Mouse (Mus musculus) heart, postnatal 14 days (tissue): ENCODE measurements at regions not wholly inside any gene's neighbourhood (a gene's known extent, or its start where the extent isn't known, plus 50 kb on each side); places are given as distances from the start of the nearest gene placed in this dataset.
A peak's percentile ranks its signal among the peaks of the same experiment; 100 is the strongest.
"Not testable (repeated sequence)": the region's sequence is repeated elsewhere in the genome, so short reads cannot be mapped to it uniquely, and the experiment has no call there.

Experiments
- DNase-seq, 2 experiments: peaks; one replicate each; pipeline ENCODE4 v3.0.0; 2021 to 2022
- intact Hi-C: fragments of 180-260 bp; cut with DNase I; formaldehyde crosslinking; loops from one replicate; pipeline ENCODE4 v1.15.1; 2025

- no peak for DNase-seq
- intact Hi-C loops: no loop called here
Measured at GRCm38 (mm10) chr10:6262029-6262428, 339.8 kb upstream of the Rgs17 start.

- intact Hi-C loops: no loop called here
- no peak for DNase-seq
Measured at GRCm38 (mm10) chr10:6265662-6266061, 343.5 kb upstream of the Rgs17 start.

- intact Hi-C loops: no loop called here
- no peak for DNase-seq
Measured at GRCm38 (mm10) chr10:6291388-6291787, 369.2 kb upstream of the Rgs17 start.

GRCm38 (mm10) chr10:6296621-6297020 is 374.4 kb upstream of the Rgs17 start:
- intact Hi-C loops: no loop called here
- no peak for DNase-seq

- intact Hi-C loops: no loop called here
Measured at GRCm38 (mm10) chr10:6297796-6298195, 375.6 kb upstream of the Rgs17 start.

GRCm38 (mm10) chr10:6298682-6299081 is 376.5 kb upstream of the Rgs17 start:
- DNase-seq: no peak
- intact Hi-C loops: no loop called here

More at GRCm38 (mm10) chr10:6297796-6298195, 375.6 kb upstream of the Rgs17 start:
- DNase-seq: no peak

- DNase-seq: no peak
Measured at GRCm38 (mm10) chr10:6301514-6301913, 379.3 kb upstream of the Rgs17 start.

GRCm38 (mm10) chr10:6309351-6309750 is 387.2 kb upstream of the Rgs17 start:
- no peak for DNase-seq

More at GRCm38 (mm10) chr10:6301514-6301913, 379.3 kb upstream of the Rgs17 start:
- intact Hi-C loops: no loop called here

GRCm38 (mm10) chr10:6341572-6341971 is 416.7 kb upstream of the Oprm1 start:
- DNase-seq: no peak
- intact Hi-C loops: no loop called here

More at GRCm38 (mm10) chr10:6309351-6309750, 387.2 kb upstream of the Rgs17 start:
- intact Hi-C loops: no loop called here

- intact Hi-C loops, DNase-seq: not testable (repeated sequence)
Measured at GRCm38 (mm10) chr10:6349216-6349615, 409.1 kb upstream of the Oprm1 start.

- no peak for DNase-seq
- intact Hi-C loops: no loop called here
Measured at GRCm38 (mm10) chr10:6366182-6366581, 392.1 kb upstream of the Oprm1 start.

- intact Hi-C loops: no loop called here
- DNase-seq: peak in 1 of 2 experiments; percentile 2
Measured at GRCm38 (mm10) chr10:6371666-6372065, 386.6 kb upstream of the Oprm1 start.

GRCm38 (mm10) chr10:6417336-6418105 is 340.8 kb upstream of the Oprm1 start:
- intact Hi-C loops: not testable (repeated sequence)
- peak; percentile 22 to 28 for DNase-seq

GRCm38 (mm10) chr10:6418234-6418633 is 340.1 kb upstream of the Oprm1 start:
- DNase-seq: peak; percentile 7 to 38

GRCm38 (mm10) chr10:6465824-6466223 is 292.5 kb upstream of the Oprm1 start:
- DNase-seq: no peak
- intact Hi-C loops: no loop called here

More at GRCm38 (mm10) chr10:6418234-6418633, 340.1 kb upstream of the Oprm1 start:
- intact Hi-C loops: not testable (repeated sequence)

GRCm38 (mm10) chr10:6480350-6480749 is 278.0 kb upstream of the Oprm1 start:
- peak; percentile 5 to 10 for DNase-seq
- intact Hi-C loops: no loop called here

GRCm38 (mm10) chr10:6488605-6489004 is 269.7 kb upstream of the Oprm1 start:
- no peak for DNase-seq
- intact Hi-C loops: no loop called here

GRCm38 (mm10) chr10:6492694-6493093 is 265.6 kb upstream of the Oprm1 start:
- intact Hi-C loops: no loop called here
- no peak for DNase-seq

- DNase-seq: no peak
- intact Hi-C loops: no loop called here
Measured at GRCm38 (mm10) chr10:6495081-6495480, 263.2 kb upstream of the Oprm1 start.

GRCm38 (mm10) chr10:6514269-6514668 is 244.0 kb upstream of the Oprm1 start:
- intact Hi-C loops: no loop called here
- DNase-seq: no peak

GRCm38 (mm10) chr10:6562516-6562915 is 195.8 kb upstream of the Oprm1 start:
- intact Hi-C loops: no loop called here
- no peak for DNase-seq

GRCm38 (mm10) chr10:6578616-6579015 is 179.7 kb upstream of the Oprm1 start:
- intact Hi-C loops: no loop called here
- DNase-seq: no peak
